Comparison of ENCODE assay signal across 9 mouse cellular contexts in genomic region chr9:58815552-58816260, GRCm38 (mm10). TPM values are rescaled to one million over a fixed set of nuclear protein-coding genes. Genes with fewer than 3 reads are reported as not detected.
A peak's percentile ranks its signal among the peaks of the same experiment; 100 is the strongest.
DNase-seq lines count a peak whose midpoint lies in the region; ATAC-seq and TF ChIP-seq lines count a peak whose summit lies in the region.
"Had no signal": no experiment of that assay in that cellular context is flagged by ENCODE, and none has a peak within 500 bp of the region (broad histone marks: within the 10 kb centered on the region; RNA-seq: fewer than 3 reads in every experiment).

No protein-coding gene starts in this region.

- 0 out of 2 replicates have a peak, but pooled peaks have one; percentile 28 for ATAC-seq in hindbrain, embryonic 14.5 days (ENCODE audit: low FRiP score)
- ATAC-seq in hindbrain, embryonic 13.5 days (ENCODE audit: low FRiP score) = no peak
- peak; percentile 99 for ATAC-seq in frontal cortex, adult (ENCODE audit: low TSS enrichment)
- ATAC-seq in liver, postnatal 0 days = no peak

- no peak overlapping the region for H3K4me3 ChIP-seq in hindbrain, embryonic 14.5 days (replicated peaks; ENCODE audit: low read length)
- H3K4me3 ChIP-seq in hindbrain, embryonic 13.5 days = no peak overlapping the region
- H3K4me3 ChIP-seq in MEL (ENCODE audit: control insufficient read depth in 1 of 2, insufficient read depth in 1 of 2, low read depth in 2 of 2, low read length in 2 of 2) = no peak overlapping the region
- H3K4me3 ChIP-seq in liver, postnatal 0 days (ENCODE audit: low read depth, low read length) = no peak overlapping the region
- H3K4me3 ChIP-seq: neural tube, embryonic 15.5 days had no signal

- TF ChIP-seq POLR2A in MEL (IDR thresholded peaks at IDR 0.05; ENCODE audit: control insufficient read depth in 1 of 2, insufficient read depth in 1 of 2, low read depth in 1 of 2, low read length in 2 of 2, poor library complexity in 1 of 2) = no peak

- H3K27me3 ChIP-seq in hindbrain, embryonic 14.5 days (ENCODE audit: control insufficient read depth, insufficient read depth, low read length) = peaks cover 5% of the 10 kb centered on the region; the same call in 1 of the 2 replicates
- peaks cover 26% of the 10 kb centered on the region for H3K27me3 ChIP-seq in hindbrain, embryonic 13.5 days
- H3K27me3 ChIP-seq in MEL (ENCODE audit: control insufficient read depth in 1 of 2, insufficient read depth in 2 of 2, low read length in 2 of 2) = peaks cover 0 to 8% of the 10 kb centered on the region in 2 experiments; a peak in 2 of 4 replicates
- H3K27me3 ChIP-seq in liver, postnatal 0 days (ENCODE audit: insufficient read depth, low read length) = peaks cover 26% of the 10 kb centered on the region

- TF ChIP-seq RAD21 in MEL (IDR thresholded peaks at IDR 0.05; ENCODE audit: low read depth, low read length) = no peak

- no peak for TF ChIP-seq EP300 in MEL (IDR thresholded peaks at IDR 0.05; ENCODE audit: low read depth in 1 of 2, low read length in 2 of 2)
- no peak for TF ChIP-seq EP300 in liver, postnatal 0 days (IDR thresholded peaks at IDR 0.05; ENCODE audit: low read depth)

- H3K4me2 ChIP-seq in hindbrain, embryonic 14.5 days (replicated peaks) = no peak overlapping the region
- no peak overlapping the region for H3K4me2 ChIP-seq in hindbrain, embryonic 13.5 days
- H3K4me2 ChIP-seq in liver, postnatal 0 days (ENCODE audit: low read depth, low read length) = no peak overlapping the region
- H3K4me2 ChIP-seq: neural tube, embryonic 15.5 days had no signal

- H3K4me1 ChIP-seq in hindbrain, embryonic 14.5 days (replicated peaks; ENCODE audit: control insufficient read depth, insufficient read depth, low read length) = 0 out of 2 replicates have a peak, but pooled peaks cover 5% of the 10 kb centered on the region
- peaks cover 16% of the 10 kb centered on the region for H3K4me1 ChIP-seq in hindbrain, embryonic 13.5 days (replicated peaks)
- H3K4me1 ChIP-seq in MEL (ENCODE audit: control insufficient read depth in 1 of 2, insufficient read depth in 2 of 2, low read length in 2 of 2) = no peaks in the 10 kb centered on the region
- H3K4me1 ChIP-seq in liver, postnatal 0 days (ENCODE audit: insufficient read depth) = no peaks in the 10 kb centered on the region
- H3K4me1 ChIP-seq: neural tube, embryonic 15.5 days had no signal

- intact Hi-C loops in left cerebral cortex, postnatal 25 days (cut with DNase I) = no loop called here

- no peaks in the 10 kb centered on the region for H3K36me3 ChIP-seq in hindbrain, embryonic 14.5 days (replicated peaks; ENCODE audit: control insufficient read depth, insufficient read depth)
- H3K36me3 ChIP-seq in hindbrain, embryonic 13.5 days = no peaks in the 10 kb centered on the region
- H3K36me3 ChIP-seq in MEL (ENCODE audit: control insufficient read depth in 1 of 2, insufficient read depth in 2 of 2, low read length in 2 of 2) = no peaks in the 10 kb centered on the region
- no peaks in the 10 kb centered on the region for H3K36me3 ChIP-seq in liver, postnatal 0 days (replicated peaks; ENCODE audit: insufficient read depth, low read length)
- H3K36me3 ChIP-seq: neural tube, embryonic 15.5 days had no signal

- H3K79me2 ChIP-seq in MEL (ENCODE audit: control insufficient read depth, insufficient read depth, low read length, poor library complexity) = no peaks in the 10 kb centered on the region

- no peak; a peak in 1 of 6 replicates for TF ChIP-seq CTCF in MEL (IDR thresholded peaks at IDR 0.05 in 2 of 3, conservative IDR thresholded peaks at IDR 0.05 in 1 of 3; ENCODE audit: control insufficient read depth in 1 of 3, insufficient read depth in 1 of 3, low read depth in 2 of 3, low read length in 3 of 3, poor library complexity in 1 of 3, severe bottlenecking in 1 of 3)
- no peak for TF ChIP-seq CTCF in liver, postnatal 0 days (IDR thresholded peaks at IDR 0.05; ENCODE audit: low read depth)

- H3K9me3 ChIP-seq in hindbrain, embryonic 14.5 days (ENCODE audit: control insufficient read depth, low read length) = no peaks in the 10 kb centered on the region
- no peaks in the 10 kb centered on the region for H3K9me3 ChIP-seq in hindbrain, embryonic 13.5 days
- no peaks in the 10 kb centered on the region for H3K9me3 ChIP-seq in MEL (replicated peaks; ENCODE audit: insufficient read depth, low read length)
- H3K9me3 ChIP-seq in liver, postnatal 0 days (ENCODE audit: low read length) = no peaks in the 10 kb centered on the region
- H3K9me3 ChIP-seq: neural tube, embryonic 15.5 days had no signal

- 59% methylated on average over 15 of the region's 15 CpGs for WGBS in hindbrain, embryonic 14.5 days
- WGBS in hindbrain, embryonic 13.5 days = 60% methylated on average over 15 of the region's 15 CpGs
- WGBS in liver, postnatal 0 days (ENCODE audit: insufficient replicate concordance) = 50% methylated on average over 15 of the region's 15 CpGs

- no peak for DNase-seq in hindbrain, embryonic 14.5 days (ENCODE audit: low spot score)
- DNase-seq in MEL (ENCODE audit: low read depth, low spot score) = no peak
- DNase-seq in left cerebral cortex, postnatal 25 days (ENCODE audit: low spot score in 2 of 2) = peak; percentile 52 to 90
- no peak for DNase-seq in liver, postnatal 0 days
- no peak for DNase-seq in spleen, postnatal 36 days (ENCODE audit: low spot score in 2 of 2)
- DNase-seq in Muller cell, postnatal 12 days (ENCODE audit: inconsistent ontology term) = no peak

- no peak overlapping the region for H3K27ac ChIP-seq in hindbrain, embryonic 14.5 days
- no peak overlapping the region for H3K27ac ChIP-seq in hindbrain, embryonic 13.5 days
- no peak overlapping the region for H3K27ac ChIP-seq in MEL (ENCODE audit: control insufficient read depth, low read depth, low read length)
- H3K27ac ChIP-seq in liver, postnatal 0 days (ENCODE audit: low read depth) = no peak overlapping the region
- H3K27ac ChIP-seq: neural tube, embryonic 15.5 days had no signal

- no peak overlapping the region for H3K9ac ChIP-seq in hindbrain, embryonic 14.5 days
- no peak overlapping the region for H3K9ac ChIP-seq in hindbrain, embryonic 13.5 days
- H3K9ac ChIP-seq in MEL (ENCODE audit: control insufficient read depth, low read depth, low read length, poor library complexity, severe bottlenecking) = no peak overlapping the region
- H3K9ac ChIP-seq in liver, postnatal 0 days (replicated peaks) = no peak overlapping the region
- H3K9ac ChIP-seq: neural tube, embryonic 15.5 days had no signal

TF ChIP-seq in MEL, 35 proteins besides CTCF, POLR2A, EP300 and RAD21:
- no peak for TF ChIP-seq TBP (IDR thresholded peaks at IDR 0.05; ENCODE audit: low read depth, low read length)
- no peak for TF ChIP-seq POLR2AphosphoS5 (IDR thresholded peaks at IDR 0.05; ENCODE audit: borderline replicate concordance, low read depth, low read length)
- peak; percentile 53; the same call in 1 of the 2 replicates for TF ChIP-seq USF1 (IDR thresholded peaks at IDR 0.05; ENCODE audit: low read depth, low read length)
- no peak for TF ChIP-seq BHLHE40 (IDR thresholded peaks at IDR 0.05; ENCODE audit: borderline replicate concordance, low read depth, low read length)
- TF ChIP-seq MAZ (IDR thresholded peaks at IDR 0.05; ENCODE audit: low read depth, low read length) = no peak
- TF ChIP-seq SMC3 (IDR thresholded peaks at IDR 0.05; ENCODE audit: low read depth, low read length) = peak; percentile 20; the same call in 1 of the 2 replicates
- no peak for TF ChIP-seq KAT2A (conservative IDR thresholded peaks at IDR 0.05; ENCODE audit: low read depth, low read length)
- no peak for TF ChIP-seq ZMIZ1 (IDR thresholded peaks at IDR 0.05; ENCODE audit: low read depth, low read length)
TF ChIP-seq in MEL: peak in this region for 2.

RNA-seq across cellular contexts. Expression of gene Hcn4, which starts 7.5 kb away (rescaled TPM):
- 4.9 and 6.2 TPM in 2 replicates for polyA plus RNA-seq in hindbrain, embryonic 14.5 days (2014; fragmentation: Nextera tagmentation; extraction: Ambion mirVana)
- 3.0 and 3.1 TPM in 2 replicates for polyA plus RNA-seq in hindbrain, embryonic 13.5 days (2015; fragmentation: Nextera tagmentation; extraction: Ambion mirVana)
- total RNA-seq in MEL (2012; rRNA removed) = not detected in 2 replicates
- not detected for polyA plus RNA-seq in MEL (2012; ENCODE audit: insufficient read depth in 1 of 2, insufficient read length in 2 of 2, low read depth in 1 of 2, low replicate concordance in 2 of 2, missing spikeins in 1 of 2)
- 1 to 10 TPM; 7.2 to 7.8 TPM for total RNA-seq in left cerebral cortex, postnatal 25 days (2021)
- polyA plus RNA-seq in liver, postnatal 0 days (2015; fragmentation: Nextera tagmentation; extraction: Ambion mirVana) = not detected in 2 replicates

Comparison
In these comparisons a context has a peak if more than half of its experiments do, and no peak if none do; other contexts are left out.
1. ATAC-seq: peak in hindbrain, embryonic 14.5 days (single experiment) and frontal cortex, adult (single experiment); none in hindbrain, embryonic 13.5 days (single experiment) and liver, postnatal 0 days (single experiment).
2. DNase-seq: peak in left cerebral cortex, postnatal 25 days (2 of 2); none in hindbrain, embryonic 14.5 days (single experiment), MEL (single experiment), liver, postnatal 0 days (single experiment), spleen, postnatal 36 days (0 of 2) and Muller cell, postnatal 12 days (single experiment).